In the genomic region with DNA sequence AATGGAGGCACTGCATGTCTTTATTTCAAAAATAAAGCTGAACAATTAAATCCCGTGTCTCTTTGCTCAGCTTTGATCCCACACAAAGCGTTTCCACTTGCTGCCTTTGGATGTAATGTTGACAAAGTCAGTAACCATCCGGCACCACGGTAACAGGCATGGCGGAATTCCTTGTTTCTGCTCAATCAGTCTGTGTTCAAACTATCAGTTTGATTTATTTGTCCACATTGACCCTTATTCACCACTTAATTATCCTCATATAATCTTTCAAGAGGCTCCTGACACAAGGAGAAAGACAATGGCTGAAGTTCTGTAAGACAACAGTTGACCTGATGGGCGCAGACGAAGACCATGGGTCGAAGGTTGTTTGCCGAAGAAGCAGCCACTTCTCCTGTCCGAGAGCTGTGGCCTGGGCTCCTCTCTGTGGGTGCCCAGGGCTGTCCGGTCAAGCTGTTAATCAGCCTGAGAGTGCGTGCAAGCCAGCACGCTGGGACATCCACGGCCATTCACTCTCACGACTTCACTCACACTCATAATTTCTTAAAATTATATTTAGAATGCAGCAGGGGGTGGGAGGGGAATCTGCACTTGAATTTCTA, we compare ENCODE assay signal across 20 mouse cellular contexts.
A peak's percentile ranks its signal among the peaks of the same experiment; 100 is the strongest.
DNase-seq lines count a peak whose midpoint lies in the region; ATAC-seq lines count a peak whose summit lies in the region.
"Had no signal": no experiment of that assay in that cellular context is flagged by ENCODE, and none has a peak within 500 bp of the region (broad histone marks: within the 10 kb centered on the region; RNA-seq: fewer than 3 reads in every experiment).

No protein-coding gene starts in this region.

- DNase-seq in lung, postnatal 14 days: no peak
- peak; percentile 78 for DNase-seq in embryo, embryonic 10 days (ENCODE audit: low spot score)
- no peak for DNase-seq in cerebellum, adult 9-10 months
- DNase-seq in embryonic facial prominence, embryonic 10.5 days (ENCODE audit: low spot score): no peak
- DNase-seq: cerebellum, adult 18-20 months; cerebellum, postnatal 36 days; gastrocnemius, postnatal 36 days; kidney, adult 18-20 months; thymus, postnatal 36 days had no signal

- H3K4me1 ChIP-seq in lung, embryonic 15.5 days: no peaks in the 10 kb centered on the region
- H3K4me1 ChIP-seq in hindbrain, embryonic 15.5 days (replicated peaks): peaks cover 9% of the 10 kb centered on the region; the same call in 1 of the 2 replicates
- H3K4me1 ChIP-seq in neural tube, embryonic 15.5 days: peaks cover 7% of the 10 kb centered on the region; the same call in 1 of the 2 replicates
- H3K4me1 ChIP-seq in embryonic facial prominence, embryonic 10.5 days: no peaks in the 10 kb centered on the region
- H3K4me1 ChIP-seq: embryonic facial prominence, embryonic 13.5 days; liver, embryonic 15.5 days had no signal

- no peaks in the 10 kb centered on the region for H3K27me3 ChIP-seq in lung, embryonic 15.5 days
- peaks cover 62% of the 10 kb centered on the region for H3K27me3 ChIP-seq in hindbrain, embryonic 15.5 days
- H3K27me3 ChIP-seq in neural tube, embryonic 15.5 days (replicated peaks): peaks cover 73% of the 10 kb centered on the region
- H3K27me3 ChIP-seq in embryonic facial prominence, embryonic 10.5 days (replicated peaks; ENCODE audit: low read depth, poor library complexity, severe bottlenecking): peaks cover 50% of the 10 kb centered on the region
- H3K27me3 ChIP-seq: embryonic facial prominence, embryonic 13.5 days; liver, embryonic 15.5 days had no signal

- H3K4me2 ChIP-seq in lung, embryonic 15.5 days: peak overlapping the region; percentile 11; the same call in 1 of the 2 replicates
- peak overlapping the region; percentile 30 for H3K4me2 ChIP-seq in hindbrain, embryonic 15.5 days
- peak overlapping the region; percentile 21; the same call in 1 of the 2 replicates for H3K4me2 ChIP-seq in neural tube, embryonic 15.5 days
- H3K4me2 ChIP-seq: embryonic facial prominence, embryonic 13.5 days; liver, embryonic 15.5 days; midbrain, embryonic 12.5 days had no signal

- no peaks in the 10 kb centered on the region for H3K9me3 ChIP-seq in lung, embryonic 15.5 days
- H3K9me3 ChIP-seq in hindbrain, embryonic 15.5 days: no peaks in the 10 kb centered on the region
- H3K9me3 ChIP-seq in neural tube, embryonic 15.5 days (replicated peaks): no peaks in the 10 kb centered on the region
- no peaks in the 10 kb centered on the region for H3K9me3 ChIP-seq in embryonic facial prominence, embryonic 10.5 days
- H3K9me3 ChIP-seq: embryonic facial prominence, embryonic 13.5 days; liver, embryonic 15.5 days; midbrain, embryonic 12.5 days had no signal

- 25% methylated on average over 15 of the region's 15 CpGs for WGBS in lung, embryonic 15.5 days
- 12% methylated on average over 15 of the region's 15 CpGs for WGBS in hindbrain, embryonic 15.5 days
- WGBS in neural tube, embryonic 15.5 days: 7% methylated on average over 15 of the region's 15 CpGs
- 73% methylated on average over 15 of the region's 15 CpGs for WGBS in embryonic facial prominence, embryonic 10.5 days

- H3K9ac ChIP-seq in lung, embryonic 15.5 days: no peak overlapping the region
- H3K9ac ChIP-seq in hindbrain, embryonic 15.5 days: no peak overlapping the region
- no peak overlapping the region for H3K9ac ChIP-seq in neural tube, embryonic 15.5 days (replicated peaks)
- H3K9ac ChIP-seq: embryonic facial prominence, embryonic 13.5 days; liver, embryonic 15.5 days; midbrain, embryonic 12.5 days had no signal

- H3K27ac ChIP-seq in lung, embryonic 15.5 days: no peak overlapping the region
- no peak overlapping the region for H3K27ac ChIP-seq in hindbrain, embryonic 15.5 days (replicated peaks)
- no peak overlapping the region for H3K27ac ChIP-seq in neural tube, embryonic 15.5 days (replicated peaks)
- no peak overlapping the region for H3K27ac ChIP-seq in embryonic facial prominence, embryonic 10.5 days (replicated peaks)
- H3K27ac ChIP-seq: embryonic facial prominence, embryonic 13.5 days; kidney, postnatal 0 days; layer of hippocampus, adult 2 months; liver, embryonic 15.5 days; macrophage; midbrain, embryonic 12.5 days had no signal

- no peak overlapping the region for H3K4me3 ChIP-seq in lung, embryonic 15.5 days
- H3K4me3 ChIP-seq in hindbrain, embryonic 15.5 days: no peak overlapping the region
- H3K4me3 ChIP-seq in neural tube, embryonic 15.5 days (replicated peaks): no peak overlapping the region
- no peak overlapping the region for H3K4me3 ChIP-seq in embryonic facial prominence, embryonic 10.5 days
- H3K4me3 ChIP-seq: embryonic facial prominence, embryonic 13.5 days; layer of hippocampus, adult 2 months; liver, embryonic 15.5 days; midbrain, embryonic 12.5 days; myocyte had no signal

- no peaks in the 10 kb centered on the region for H3K36me3 ChIP-seq in lung, embryonic 15.5 days
- H3K36me3 ChIP-seq in hindbrain, embryonic 15.5 days: no peaks in the 10 kb centered on the region
- no peaks in the 10 kb centered on the region for H3K36me3 ChIP-seq in neural tube, embryonic 15.5 days
- no peaks in the 10 kb centered on the region for H3K36me3 ChIP-seq in embryonic facial prominence, embryonic 10.5 days (replicated peaks)
- H3K36me3 ChIP-seq: embryonic facial prominence, embryonic 13.5 days; liver, embryonic 15.5 days; midbrain, embryonic 12.5 days had no signal

- no peak for ATAC-seq in lung, embryonic 15.5 days (ENCODE audit: borderline replicate concordance, extremely low read depth, low FRiP score, low TSS enrichment)
- no peak for ATAC-seq in hindbrain, embryonic 15.5 days (ENCODE audit: low FRiP score, low read depth)
- no peak for ATAC-seq in neural tube, embryonic 15.5 days (ENCODE audit: low FRiP score)
- ATAC-seq: forebrain, embryonic 14.5 days had no signal
